Mouse (Mus musculus): ENCODE measurements around the gene Ctbp2.

Gene Ctbp2

DNA sequence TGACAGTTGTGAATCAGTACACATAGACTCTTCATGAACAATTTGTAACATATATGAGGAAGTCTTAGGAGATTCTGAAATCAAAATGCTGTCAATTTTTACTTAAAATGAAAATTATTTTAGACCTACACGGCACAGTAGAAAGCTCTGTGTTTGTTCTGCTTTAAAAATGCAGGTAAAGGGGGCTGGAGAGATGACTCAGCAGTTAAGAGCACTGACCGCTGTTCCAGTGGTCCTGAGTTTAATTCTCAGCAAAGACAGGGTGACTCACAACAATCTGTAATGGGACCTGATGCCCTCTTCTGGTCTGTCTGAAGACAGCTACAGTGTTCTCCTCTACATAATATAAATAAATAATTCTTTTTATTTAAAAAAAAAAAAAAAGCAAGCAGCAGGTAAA lies 158.4 kb downstream of the Ctbp2 start:
- in situ Hi-C loops (cut with MboI; ENCODE audit: low sequenced_read_pairs): no loop called here

GRCm38 (mm10) chr7:132964395-132964794 lies 159.8 kb downstream of the Ctbp2 start:
- in situ Hi-C loops (cut with MboI; ENCODE audit: low sequenced_read_pairs): no loop called here

- in situ Hi-C loops (cut with MboI; ENCODE audit: low sequenced_read_pairs): no loop called here
Measured at GRCm38 (mm10) chr7:132950613-132951012, 173.5 kb downstream of the Ctbp2 start.

- in situ Hi-C loops (cut with MboI; ENCODE audit: low sequenced_read_pairs): no loop called here
Measured at GRCm38 (mm10) chr7:132949968-132950367, 174.2 kb downstream of the Ctbp2 start.

GRCm38 (mm10) chr7:132940569-132940968 lies 183.6 kb downstream of the Ctbp2 start:
- in situ Hi-C loops (cut with MboI; ENCODE audit: low sequenced_read_pairs): no loop called here

GRCm38 (mm10) chr7:132939118-132939517 lies 185.0 kb downstream of the Ctbp2 start:
- in situ Hi-C loops (cut with MboI; ENCODE audit: low sequenced_read_pairs): no loop called here

Data from CH12F3 (cell line).